Mouse (Mus musculus) T-helper 1 cell (primary cell): Measurements from ENCODE around the gene Fam161a.

Experiments used
- in situ Hi-C: fragments of 300-600 bp; cut with MboI, MseI; formaldehyde crosslinking; loops from one replicate; pipeline ENCODE4 v1.15.1; 2025; ENCODE audit warnings: high pct_unique_total_duplicates

Gene Fam161a

GRCm38 (mm10) chr11:23007481-23008180 lies at the start of gene Fam161a:
Fam161a (plus strand) TSS chr11:23007531.
- in situ Hi-C loops, result loop anchor here (5.0 kb wide), 1 partner anchor 265 kb away; no protein-coding TSS in a partner anchor

- in situ Hi-C loops, result loop anchor here (25.0 kb wide), 1 partner anchor 721 kb away; no protein-coding TSS in a partner anchor
Observed at GRCm38 (mm10) chr11:22957791-22958374, 49.4 kb upstream of the Fam161a start.

- in situ Hi-C loops, result loop anchor here (25.0 kb wide), 1 partner anchor 725 kb away; no protein-coding TSS in a partner anchor
Observed at GRCm38 (mm10) chr11:22962101-22962500, 45.2 kb upstream of the Fam161a start.

- in situ Hi-C loops, result loop anchor here (25.0 kb wide), 1 partner anchor 727 kb away; no protein-coding TSS in a partner anchor
Observed at GRCm38 (mm10) chr11:22964401-22964800, 42.9 kb upstream of the Fam161a start.

GRCm38 (mm10) chr11:22965503-22965902 lies 41.8 kb upstream of the Fam161a start:
- in situ Hi-C loops, result loop anchor here (25.0 kb wide), 1 partner anchor 728 kb away; no protein-coding TSS in a partner anchor

GRCm38 (mm10) chr11:22969486-22969885 lies 37.8 kb upstream of the Fam161a start:
- in situ Hi-C loops, result loop anchor here (25.0 kb wide), 1 partner anchor 732 kb away; no protein-coding TSS in a partner anchor

GRCm38 (mm10) chr11:22970546-22970945 lies 36.8 kb upstream of the Fam161a start:
- in situ Hi-C loops, result loop anchor here (25.0 kb wide), 1 partner anchor 733 kb away; no protein-coding TSS in a partner anchor

- in situ Hi-C loops, result loop anchor here (25.0 kb wide), 1 partner anchor 735 kb away; no protein-coding TSS in a partner anchor
Observed at GRCm38 (mm10) chr11:22971835-22972709, 35.3 kb upstream of the Fam161a start, which contains the start of gene Zrsr1. Zrsr1 (plus strand) TSS chr11:22972005.

- in situ Hi-C loops, result loop anchor here (25.0 kb wide), 1 partner anchor 736 kb away; no protein-coding TSS in a partner anchor
Observed at GRCm38 (mm10) chr11:22972746-22973526, 34.4 kb upstream of the Fam161a start.

GRCm38 (mm10) chr11:22973599-22973998 lies 33.7 kb upstream of the Fam161a start:
- in situ Hi-C loops, result loop anchor here (25.0 kb wide), 1 partner anchor 736 kb away; no protein-coding TSS in a partner anchor

- in situ Hi-C loops, result no loop called here
Observed at GRCm38 (mm10) chr11:22978215-22978614, 29.1 kb upstream of the Fam161a start.

GRCm38 (mm10) chr11:22978711-22979110 lies 28.6 kb upstream of the Fam161a start:
- in situ Hi-C loops, result no loop called here

GRCm38 (mm10) chr11:22979221-22979620 lies 28.1 kb upstream of the Fam161a start:
- in situ Hi-C loops, result no loop called here

- in situ Hi-C loops, result no loop called here
Observed at GRCm38 (mm10) chr11:22981041-22981440, 26.3 kb upstream of the Fam161a start.

- in situ Hi-C loops, result no loop called here
Observed at GRCm38 (mm10) chr11:22981543-22981950, 25.8 kb upstream of the Fam161a start.

GRCm38 (mm10) chr11:22981984-22982757 lies 25.2 kb upstream of the Fam161a start, which contains the start of the genes Gm28048 and Commd1:
Gm28048 (minus strand) TSS chr11:22982090.
Commd1 (minus strand) TSS chr11:22982382.
- in situ Hi-C loops, result no loop called here

- in situ Hi-C loops, result no loop called here
Observed at GRCm38 (mm10) chr11:22982846-22983245, 24.5 kb upstream of the Fam161a start.

GRCm38 (mm10) chr11:22985510-22985909 lies 21.8 kb upstream of the Fam161a start:
- in situ Hi-C loops, result no loop called here

- in situ Hi-C loops, result no loop called here
Observed at GRCm38 (mm10) chr11:22987357-22987756, 20.0 kb upstream of the Fam161a start.

GRCm38 (mm10) chr11:22989786-22990185 lies 17.5 kb upstream of the Fam161a start:
- in situ Hi-C loops, result no loop called here
